In genomic region chr19:6499860-6500635, GRCm38 (mm10) we compare ENCODE assay signal across 17 mouse cellular contexts. TPM values are rescaled to one million over a fixed set of nuclear protein-coding genes. Genes with fewer than 3 reads are reported as not detected.
DNase-seq lines count a peak whose midpoint lies in the region; ATAC-seq and TF ChIP-seq lines count a peak whose summit lies in the region.
"Had no signal": no experiment of that assay in that cellular context is flagged by ENCODE, and none has a peak within 500 bp of the region (broad histone marks: within the 10 kb centered on the region; RNA-seq: fewer than 3 reads in every experiment).

No protein-coding gene starts in this region.

- no peak for TF ChIP-seq CTCF in midbrain, postnatal 0 days (IDR thresholded peaks at IDR 0.05)

- peaks cover 10% of the 10 kb centered on the region for H3K4me1 ChIP-seq in embryonic facial prominence, embryonic 14.5 days (ENCODE audit: control insufficient read depth, insufficient read depth, low read length)
- peaks cover 84% of the 10 kb centered on the region for H3K4me1 ChIP-seq in hindbrain, embryonic 13.5 days (replicated peaks)
- H3K4me1 ChIP-seq in midbrain, postnatal 0 days (ENCODE audit: insufficient read depth, low read length), result peaks cover 41% of the 10 kb centered on the region

- peaks cover 82% of the 10 kb centered on the region for H3K27me3 ChIP-seq in embryonic facial prominence, embryonic 14.5 days (replicated peaks; ENCODE audit: control insufficient read depth, insufficient read depth, low read length)
- H3K27me3 ChIP-seq in hindbrain, embryonic 13.5 days, result peaks cover 2% of the 10 kb centered on the region; the same call in 1 of the 2 replicates
- no peaks in the 10 kb centered on the region for H3K27me3 ChIP-seq in midbrain, postnatal 0 days (ENCODE audit: insufficient read depth, low read length)

- peak; percentile 59 to 69 for DNase-seq in cerebellum, adult 18-20 months
- no peak for DNase-seq in cerebellum, adult 8-10 months
- DNase-seq in embryonic facial prominence, embryonic 14.5 days (ENCODE audit: low spot score), result no peak
- DNase-seq in midbrain, postnatal 0 days (ENCODE audit: low spot score), result no peak
- DNase-seq in heart, postnatal 10 days, result no peak
- DNase-seq in layer of hippocampus, postnatal 36 days, result no peak
- DNase-seq: adrenal gland, postnatal 10 days; gastrocnemius, postnatal 14 days; kidney, adult 2 months; lung, embryonic 14.5 days; retina, postnatal 1 day; thymus, adult 2 months had no signal

- no peaks in the 10 kb centered on the region for H3K36me3 ChIP-seq in embryonic facial prominence, embryonic 14.5 days (ENCODE audit: control insufficient read depth, insufficient read depth, low read length)
- peaks cover 5% of the 10 kb centered on the region for H3K36me3 ChIP-seq in hindbrain, embryonic 13.5 days
- peaks cover 6% of the 10 kb centered on the region for H3K36me3 ChIP-seq in midbrain, postnatal 0 days (ENCODE audit: insufficient read depth, low read length)

- WGBS in embryonic facial prominence, embryonic 14.5 days, result 52% methylated on average over 6 of the region's 6 CpGs
- 50% methylated on average over 6 of the region's 6 CpGs for WGBS in hindbrain, embryonic 13.5 days
- WGBS in midbrain, postnatal 0 days, result 31% methylated on average over 6 of the region's 6 CpGs

- H3K9me3 ChIP-seq in embryonic facial prominence, embryonic 14.5 days (ENCODE audit: control insufficient read depth, low read length), result no peaks in the 10 kb centered on the region
- no peaks in the 10 kb centered on the region for H3K9me3 ChIP-seq in hindbrain, embryonic 13.5 days
- H3K9me3 ChIP-seq in midbrain, postnatal 0 days (ENCODE audit: low read length), result no peaks in the 10 kb centered on the region

- no peak for ATAC-seq in embryonic facial prominence, embryonic 14.5 days (ENCODE audit: low read depth)
- ATAC-seq in hindbrain, embryonic 13.5 days (ENCODE audit: low FRiP score), result no peak
- no peak for ATAC-seq in midbrain, postnatal 0 days (ENCODE audit: low FRiP score)
- no peak for ATAC-seq in inflammation-experienced regulatory T-cells, adult 6 months

- H3K9ac ChIP-seq in embryonic facial prominence, embryonic 14.5 days (ENCODE audit: low read depth, low read length), result no peak overlapping the region
- H3K9ac ChIP-seq in hindbrain, embryonic 13.5 days, result peak overlapping the region; percentile 100
- peak overlapping the region; percentile 99 for H3K9ac ChIP-seq in midbrain, postnatal 0 days (replicated peaks; ENCODE audit: low read length, poor library complexity, severe bottlenecking)
- H3K9ac ChIP-seq: lung, embryonic 14.5 days had no signal

- intact Hi-C loops in heart, postnatal 10 days (cut with DNase I), result no loop called here

- peak overlapping the region; percentile 52; the same call in 1 of the 2 replicates for H3K4me3 ChIP-seq in embryonic facial prominence, embryonic 14.5 days (ENCODE audit: low read depth, low read length)
- peak overlapping the region; percentile 91 for H3K4me3 ChIP-seq in hindbrain, embryonic 13.5 days
- peak overlapping the region; percentile 90 for H3K4me3 ChIP-seq in midbrain, postnatal 0 days (ENCODE audit: low read depth, low read length)
- H3K4me3 ChIP-seq: erythroblast, embryonic 14.5 days had no signal

- H3K27ac ChIP-seq in embryonic facial prominence, embryonic 14.5 days (replicated peaks; ENCODE audit: low read depth, low read length), result no peak overlapping the region
- peak overlapping the region; percentile 98 for H3K27ac ChIP-seq in hindbrain, embryonic 13.5 days
- H3K27ac ChIP-seq in midbrain, postnatal 0 days (ENCODE audit: low read depth, low read length), result peak overlapping the region; percentile 98

- H3K4me2 ChIP-seq in embryonic facial prominence, embryonic 14.5 days (ENCODE audit: low read depth, low read length), result peak overlapping the region; percentile 21; the same call in 1 of the 2 replicates
- H3K4me2 ChIP-seq in hindbrain, embryonic 13.5 days, result peak overlapping the region; percentile 94
- H3K4me2 ChIP-seq in midbrain, postnatal 0 days (ENCODE audit: low read depth, low read length, poor library complexity, severe bottlenecking), result peak overlapping the region; percentile 95
- H3K4me2 ChIP-seq: lung, embryonic 14.5 days had no signal

RNA-seq across cellular contexts. Expression of gene Slc22a12, which starts 42.8 kb away (rescaled TPM):
- not detected in 2 replicates for polyA plus RNA-seq in embryonic facial prominence, embryonic 14.5 days (2014; fragmentation: Nextera tagmentation; extraction: Ambion mirVana)
- polyA plus RNA-seq in hindbrain, embryonic 13.5 days (2015; fragmentation: Nextera tagmentation; extraction: Ambion mirVana), result 0.10 and 0.23 TPM in 2 replicates
- total RNA-seq in midbrain, postnatal 0 days (2014; rRNA removed), result 0.71 TPM in 1 of 2 replicates, not detected in the other
- 0.45 and 0.57 TPM in 2 replicates for polyA plus RNA-seq in midbrain, postnatal 0 days (2015; fragmentation: Nextera tagmentation; extraction: Ambion mirVana)
- total RNA-seq in heart, postnatal 10 days (2021), result not detected
- polyA plus RNA-seq in inflammation-experienced regulatory T-cells, adult 6 months (2017; shearing (Covaris generic)), result not detected
- under 1 TPM; 0.40 to 0.71 TPM for total RNA-seq in layer of hippocampus, postnatal 36 days (2021)
- total RNA-seq: adrenal gland, postnatal 10 days; gastrocnemius, postnatal 14 days had no signal
- polyA plus RNA-seq: erythroblast, embryonic 14.5 days; heart, embryonic 14.5 days; limb, embryonic 14.5 days; lung, embryonic 14.5 days had no signal

Comparison
In these comparisons a context has a peak if more than half of its experiments do, and no peak if none do; other contexts are left out.
1. DNase-seq: peak in cerebellum, adult 18-20 months (2 of 2); none in cerebellum, adult 8-10 months (single experiment), embryonic facial prominence, embryonic 14.5 days (single experiment), midbrain, postnatal 0 days (single experiment), heart, postnatal 10 days (0 of 2) and layer of hippocampus, postnatal 36 days (0 of 2).
2. H3K4me2 ChIP-seq: peak in every context shown above with its lines; median percentile 95 in midbrain, postnatal 0 days; 94 in hindbrain, embryonic 13.5 days; 21 in embryonic facial prominence, embryonic 14.5 days.
3. Peak in every context shown above with its lines, with median percentiles within 50 percentile points of each other: H3K4me3 ChIP-seq.